Mouse (Mus musculus) olfactory bulb, adult 2 months (tissue): ENCODE data around the gene Kctd15. TPM values are rescaled to one million over a fixed set of nuclear protein-coding genes. Genes with fewer than 3 reads are reported as not detected.

Experiments used
- H3K27ac ChIP-seq: fragments of 200-500 bp; 2 replicates; pipeline ENCODE4 v1.5.1; 2012; ENCODE audit warnings: low read depth, low read length; ENCODE audit not compliant: insufficient read depth
- H3K4me1 ChIP-seq: fragments of 200-500 bp; 2 replicates; pipeline ENCODE4 v1.6.1; 2012; ENCODE audit warnings: low read length; ENCODE audit not compliant: control insufficient read depth, insufficient read depth
- H3K4me3 ChIP-seq: fragments of 200-500 bp; 2 replicates; pipeline ENCODE4 v1.5.1; 2012; ENCODE audit warnings: mild to moderate bottlenecking, low read depth, low read length, moderate library complexity; ENCODE audit not compliant: insufficient read depth
- CTCF ChIP-seq: fragments of 200-500 bp; IDR thresholded peaks from 2 replicates; pipeline ENCODE4 v1.5.1; 2012; ENCODE audit warnings: low read depth, mild to moderate bottlenecking, low read length, moderate library complexity; ENCODE audit not compliant: insufficient read depth
- POLR2A ChIP-seq: fragments of 200-500 bp; IDR thresholded peaks from 2 replicates; pipeline ENCODE4 v1.6.1; 2012; ENCODE audit warnings: mild to moderate bottlenecking, low read depth, low read length, moderate library complexity; ENCODE audit not compliant: insufficient read depth
- WGBS: fragments of 180-500 bp; shearing (Covaris S2); methylation state at CpG from one replicate; pipeline ENCODE4 v1.1.7; 2018; 5-methylcytosine and 5-hydroxymethylcytosine counted together
- polyA plus RNA-seq: library from polyadenylated mRNA; stranded (reverse); fragments of >200 nt; gene quantifications from 2 replicates; pipeline ENCODE4 v1.2.4, GENCODE M21; 2012; ENCODE audit warnings: low replicate concordance; ENCODE audit not compliant: missing spikeins, insufficient read depth, insufficient read length

The Kctd15 gene
- polyA plus RNA-seq, 1 experiment, result not detected

DNA sequence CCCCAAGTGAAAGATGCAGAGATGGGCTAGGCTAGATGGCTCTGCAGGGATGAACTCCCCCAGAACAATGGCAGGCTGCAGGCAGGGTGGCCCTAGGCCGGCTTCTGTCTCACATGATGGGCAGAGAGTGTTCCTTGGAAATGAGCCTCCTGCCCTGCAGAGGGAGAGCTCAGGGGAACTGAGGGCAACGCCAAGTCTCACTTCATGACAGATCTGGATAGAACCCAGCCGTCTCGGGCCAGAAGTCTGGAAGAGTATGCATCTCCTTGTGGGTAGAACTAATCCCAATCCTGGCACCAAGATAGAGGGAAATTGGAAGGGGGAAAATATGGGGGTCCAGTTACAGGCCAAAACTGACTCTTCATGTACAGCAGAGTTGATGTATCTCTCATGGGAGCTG lies 36.5 kb upstream of the Kctd15 start:
- TF ChIP-seq CTCF (no peak), POLR2A (no peak)
- Histone ChIP-seq H3K27ac (no peak overlapping the region), H3K4me3 (no peak overlapping the region), H3K4me1 (no peaks in the 10 kb centered on the region)
- WGBS, result 87% methylated on average over 4 of the region's 4 CpGs

DNA sequence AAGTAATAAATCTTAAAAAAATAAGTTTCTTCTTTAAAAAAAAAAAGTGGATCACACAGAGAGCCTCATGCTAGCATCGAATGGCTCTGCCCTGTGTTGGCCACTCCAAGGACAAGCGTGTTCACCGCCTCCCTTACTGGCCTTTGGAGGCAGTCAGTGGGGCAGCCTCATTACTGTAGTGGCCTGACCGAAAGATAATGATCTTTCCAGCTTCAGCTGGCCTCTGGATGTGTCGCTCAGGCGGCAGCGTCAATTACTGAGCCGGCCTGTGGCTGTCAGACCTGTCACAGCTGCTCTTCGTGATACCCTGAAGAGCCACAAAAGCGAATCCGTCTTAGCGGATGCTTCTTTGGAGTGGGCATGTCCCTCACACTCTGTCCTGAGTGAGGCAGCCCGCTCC lies 33.6 kb upstream of the Kctd15 start:
- Histone ChIP-seq H3K4me1 (no peaks in the 10 kb centered on the region), H3K27ac (no peak overlapping the region), H3K4me3 (no peak overlapping the region)
- TF ChIP-seq CTCF (no peak), POLR2A (no peak)
- WGBS, result 82% methylated on average over 13 of the region's 13 CpGs

DNA sequence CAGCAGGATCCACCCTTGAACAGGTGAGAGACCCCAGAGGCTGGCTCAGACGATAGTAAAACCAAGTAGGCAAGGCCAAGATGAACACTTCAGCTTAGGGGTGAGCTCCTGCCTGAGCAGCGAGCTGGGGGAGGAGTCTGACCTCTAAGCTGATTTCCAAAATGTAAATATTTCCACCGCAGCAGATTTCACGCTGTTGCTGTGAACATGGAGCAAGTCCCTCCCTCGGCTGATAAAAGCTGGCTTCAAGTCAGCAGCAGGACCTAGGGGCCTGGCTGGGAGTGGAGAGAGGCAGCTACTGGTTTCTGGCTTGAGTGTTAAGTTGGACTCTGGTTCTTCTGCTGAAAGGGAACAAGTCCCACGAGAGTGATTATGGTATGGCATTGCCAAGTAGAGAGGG lies 32.5 kb upstream of the Kctd15 start:
- TF ChIP-seq CTCF, result no peak
- TF ChIP-seq POLR2A, result no peak
- H3K4me3 ChIP-seq, result no peak overlapping the region
- no peak overlapping the region for H3K27ac ChIP-seq
- no peaks in the 10 kb centered on the region for H3K4me1 ChIP-seq
- 56% methylated on average over 6 of the region's 6 CpGs for WGBS

DNA sequence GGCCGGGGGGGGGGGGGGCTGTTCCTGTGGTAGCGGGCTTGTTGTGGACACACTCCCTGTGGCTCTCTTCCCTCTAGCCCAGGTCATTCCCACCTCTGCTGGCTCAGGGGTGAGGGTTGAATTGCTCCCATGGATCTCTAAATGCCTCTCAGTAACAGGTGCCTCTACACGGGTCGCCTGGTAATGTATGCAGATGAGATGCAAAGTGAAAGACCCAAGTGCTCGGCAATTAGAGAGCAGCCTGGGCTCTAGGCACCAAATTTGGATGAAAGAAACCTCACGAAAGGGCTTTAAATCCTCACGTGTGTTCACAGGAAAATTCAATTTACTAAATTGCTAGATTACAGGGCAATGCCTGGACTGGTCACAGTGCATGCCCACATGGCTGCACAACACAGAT lies 29.3 kb upstream of the Kctd15 start:
- Histone ChIP-seq H3K4me3 (no peak overlapping the region), H3K27ac (no peak overlapping the region), H3K4me1 (no peaks in the 10 kb centered on the region)
- 39% methylated on average over 7 of the region's 7 CpGs for WGBS
- no peak for TF ChIP-seq POLR2A
- no peak for TF ChIP-seq CTCF

DNA sequence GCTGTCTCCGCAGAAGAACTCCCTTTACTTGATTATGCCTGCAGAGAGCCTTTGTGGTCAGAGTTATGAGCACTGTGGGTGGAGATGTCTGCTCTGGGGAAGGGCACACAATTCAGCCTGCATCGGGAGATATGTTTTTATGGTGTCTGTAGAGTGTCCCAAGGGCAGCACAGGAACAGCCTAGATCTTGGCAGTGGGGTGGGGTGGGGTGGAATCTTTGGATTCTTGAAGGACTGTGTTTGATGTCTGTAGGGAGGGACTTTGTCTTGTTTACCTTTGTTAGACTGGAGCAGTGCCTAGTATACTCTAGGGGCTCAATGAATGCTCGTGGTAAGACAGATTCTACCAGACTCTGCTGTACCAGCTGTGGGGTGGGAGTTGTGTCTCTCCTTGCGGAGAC lies 28.6 kb upstream of the Kctd15 start:
- no peak overlapping the region for H3K27ac ChIP-seq
- no peaks in the 10 kb centered on the region for H3K4me1 ChIP-seq
- WGBS, result 73% methylated on average over 4 of the region's 4 CpGs
- no peak overlapping the region for H3K4me3 ChIP-seq
- TF ChIP-seq POLR2A (no peak), CTCF (no peak)

DNA sequence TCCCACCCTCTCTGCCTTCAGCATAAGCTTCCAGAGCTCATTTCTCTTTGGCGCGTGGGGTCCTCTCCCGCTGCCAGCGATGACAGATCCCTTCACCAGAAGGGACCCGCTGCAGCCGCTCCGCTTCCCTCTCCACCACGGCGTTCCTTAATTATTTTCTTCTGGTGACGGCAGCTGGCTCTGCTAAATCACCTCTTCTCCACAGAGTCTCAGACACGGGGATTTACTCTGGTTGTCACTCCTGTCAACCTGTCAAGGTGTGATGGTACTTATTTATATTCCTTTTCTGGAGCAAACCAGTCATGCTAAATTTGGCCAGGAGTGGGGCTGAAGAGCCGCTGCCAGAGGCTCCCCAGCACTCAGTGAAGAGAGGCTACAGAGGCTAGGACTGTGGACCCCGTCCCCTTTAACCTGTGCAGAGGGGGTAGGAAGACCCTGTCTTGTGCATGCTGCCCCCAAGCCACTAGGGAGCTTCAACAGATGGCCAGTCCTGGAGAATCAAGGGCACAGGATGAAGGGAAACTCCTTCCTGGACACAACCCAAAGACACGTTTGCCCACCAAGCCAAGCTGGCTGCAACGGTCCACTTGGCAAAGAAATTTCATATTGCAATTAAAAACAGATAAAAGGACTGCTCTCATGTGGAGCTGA lies 24.4 kb upstream of the Kctd15 start:
- 43% methylated on average over 15 of the region's 15 CpGs for WGBS
- Histone ChIP-seq H3K27ac (no peak overlapping the region), H3K4me1 (peaks cover 2% of the 10 kb centered on the region; the same call in 1 of the 2 replicates), H3K4me3 (no peak overlapping the region)
- no peak for TF ChIP-seq CTCF
- no peak for TF ChIP-seq POLR2A

DNA sequence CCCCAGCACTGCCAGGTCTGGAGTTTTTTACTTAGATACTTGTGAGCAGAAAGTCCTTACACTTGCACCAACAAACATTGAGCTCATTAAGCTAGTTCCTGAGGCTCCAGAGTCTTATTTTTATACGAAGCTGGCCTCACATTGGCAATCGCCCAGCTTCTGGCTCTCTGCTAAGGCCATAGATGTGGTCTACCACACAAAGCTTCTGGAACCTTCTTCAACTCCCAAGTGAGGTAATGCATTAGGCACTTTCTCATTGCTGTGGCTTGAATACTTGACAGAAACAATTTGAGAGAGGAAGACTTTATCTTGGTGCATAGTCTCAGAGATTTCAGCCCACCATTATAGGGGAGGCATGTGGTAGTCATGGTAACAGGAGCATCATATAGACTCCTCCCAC lies 23.4 kb upstream of the Kctd15 start:
- TF ChIP-seq CTCF, result no peak
- no peak for TF ChIP-seq POLR2A
- peaks cover 10% of the 10 kb centered on the region for H3K4me1 ChIP-seq
- no peak overlapping the region for H3K4me3 ChIP-seq
- 67% methylated on average over 2 of the region's 2 CpGs for WGBS
- H3K27ac ChIP-seq, result no peak overlapping the region

DNA sequence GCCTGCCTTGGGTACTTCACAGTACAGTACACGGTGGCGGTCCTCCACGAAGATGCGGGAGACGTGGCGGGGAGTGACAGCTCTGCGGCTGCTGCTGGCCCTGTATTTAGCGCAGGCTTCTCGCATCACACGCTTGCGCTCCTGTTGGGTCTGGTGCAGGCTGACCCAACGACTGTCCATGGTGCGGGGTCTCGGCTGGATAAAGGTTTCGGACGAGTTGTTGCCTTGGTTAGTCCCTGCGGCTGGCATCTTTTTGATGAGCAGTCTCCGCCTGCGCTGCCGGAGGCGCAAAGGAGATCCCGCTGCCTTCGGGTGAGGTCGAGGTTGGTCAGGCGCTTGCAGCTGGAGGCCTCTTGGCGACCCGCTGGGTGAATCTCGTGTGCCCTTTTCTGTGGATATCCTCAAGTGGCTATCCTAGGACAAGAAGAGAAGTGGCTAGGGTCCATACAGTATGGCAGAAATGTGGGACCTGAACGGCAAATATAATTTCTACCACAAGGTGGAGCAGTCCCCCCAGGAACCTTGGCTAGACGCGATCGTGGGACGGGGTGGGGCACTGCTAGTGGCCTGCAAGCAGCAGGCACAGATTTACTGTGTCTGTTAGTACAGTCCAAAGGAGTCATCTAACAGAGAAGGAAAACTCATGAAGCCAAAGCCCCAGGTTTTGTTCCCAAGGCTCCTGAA lies 19.4 kb upstream of the Kctd15 start:
- peak overlapping the region; percentile 18 for H3K4me3 ChIP-seq
- peaks cover 10% of the 10 kb centered on the region for H3K4me1 ChIP-seq
- peak; percentile 73; the same call in 1 of the 2 replicates for TF ChIP-seq CTCF
- TF ChIP-seq POLR2A, result no peak
- 6% methylated on average over 33 of the region's 33 CpGs for WGBS
- H3K27ac ChIP-seq, result no peak overlapping the region

DNA sequence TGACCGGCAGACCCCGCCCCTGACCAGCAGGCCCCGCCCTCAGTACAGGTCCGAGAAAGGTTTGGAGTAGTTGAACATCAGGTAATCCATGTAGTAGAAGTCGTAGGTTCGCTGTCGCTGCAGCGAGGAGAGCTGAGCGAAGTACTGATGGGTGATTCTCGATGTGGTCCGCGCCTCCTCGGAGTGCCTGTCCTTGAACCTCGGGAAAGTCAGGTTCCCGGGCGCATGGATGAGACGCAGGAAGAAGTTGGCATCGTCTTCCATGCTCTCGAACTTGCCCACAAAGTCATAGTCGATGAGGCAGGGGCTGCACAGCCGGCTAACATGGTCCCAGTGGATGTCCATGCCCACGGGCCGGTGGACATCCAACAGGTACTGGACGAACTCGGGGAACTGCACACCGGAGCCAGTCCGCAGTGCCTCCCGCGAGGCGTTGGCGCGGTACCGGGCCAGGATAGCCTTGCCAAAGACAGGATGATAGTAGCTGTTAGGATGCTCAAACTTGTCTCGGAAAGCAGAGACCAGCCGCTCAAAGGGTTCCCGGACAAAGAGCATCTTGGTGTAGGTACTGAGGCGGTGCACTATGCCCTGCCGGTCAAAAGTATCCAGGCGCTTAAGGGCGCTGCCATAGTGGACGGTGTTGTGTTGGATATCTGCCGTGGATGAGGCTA lies 18.7 kb upstream of the Kctd15 start:
- peaks cover 10% of the 10 kb centered on the region for H3K4me1 ChIP-seq
- H3K4me3 ChIP-seq, result peak overlapping the region; percentile 18; the same call in 1 of the 2 replicates
- TF ChIP-seq CTCF (no peak), POLR2A (no peak)
- H3K27ac ChIP-seq, result no peak overlapping the region
- WGBS, result 16% methylated on average over 42 of the region's 42 CpGs
